Mouse (Mus musculus): ENCODE data around the gene Gm17657. TPM values are rescaled to one million over a fixed set of nuclear protein-coding genes. Genes with fewer than 3 reads are reported as not detected.
"Not testable (repeated sequence)": the region's sequence is repeated elsewhere in the genome, so short reads cannot be mapped to it uniquely, and the experiment has no call there.

Gm17657 gene
- polyA plus RNA-seq, 1 experiment from 2014 or later = not detected

GRCm38 (mm10) chr17:29542831-29543690, 6.4 kb downstream of the Gm17657 start:
- H3K4me3 ChIP-seq (replicated peaks) = no peak overlapping the region
- H3K27me3 ChIP-seq = no peaks in the 10 kb centered on the region
- no peak overlapping the region for H3K27ac ChIP-seq
- no peaks in the 10 kb centered on the region for H3K36me3 ChIP-seq
- 81% methylated on average over 19 of the region's 19 CpGs for WGBS
- no peak for ATAC-seq (replicated peaks; ENCODE audit: low FRiP score)
- H3K9me3 ChIP-seq (replicated peaks) = no peaks in the 10 kb centered on the region
- H3K4me2 ChIP-seq = no peak overlapping the region
- peaks cover 8% of the 10 kb centered on the region; the same call in 1 of the 2 replicates for H3K4me1 ChIP-seq
- no peak overlapping the region for H3K9ac ChIP-seq

- ATAC-seq (replicated peaks; ENCODE audit: low FRiP score) = 0 out of 2 replicates have a peak, but pooled peaks have one; percentile 49
- no peak overlapping the region for H3K4me3 ChIP-seq (replicated peaks)
- H3K4me1 ChIP-seq = peaks cover 8% of the 10 kb centered on the region; the same call in 1 of the 2 replicates
- 0 out of 2 replicates have a peak overlapping the region, but pooled peaks have one; percentile 23 for H3K27ac ChIP-seq
- H3K9ac ChIP-seq = no peak overlapping the region
- no peaks in the 10 kb centered on the region for H3K27me3 ChIP-seq
- H3K36me3 ChIP-seq = no peaks in the 10 kb centered on the region
- 0 out of 2 replicates have a peak overlapping the region, but pooled peaks have one; percentile 11 for H3K4me2 ChIP-seq
- H3K9me3 ChIP-seq (replicated peaks) = no peaks in the 10 kb centered on the region
- 37% methylated on average over 14 of the region's 14 CpGs for WGBS
Measured at GRCm38 (mm10) chr17:29541419-29541818, 8.0 kb downstream of the Gm17657 start.

GRCm38 (mm10) chr17:29540426-29540825, 9.0 kb downstream of the Gm17657 start:
- 79% methylated on average over 8 of the region's 8 CpGs for WGBS
- peaks cover 8% of the 10 kb centered on the region; the same call in 1 of the 2 replicates for H3K4me1 ChIP-seq
- no peaks in the 10 kb centered on the region for H3K9me3 ChIP-seq (replicated peaks)
- H3K27ac ChIP-seq = no peak overlapping the region
- no peak overlapping the region for H3K9ac ChIP-seq
- H3K27me3 ChIP-seq = 0 out of 2 replicates have a peak, but pooled peaks cover 2% of the 10 kb centered on the region
- H3K36me3 ChIP-seq = no peaks in the 10 kb centered on the region
- no peak overlapping the region for H3K4me2 ChIP-seq
- no peak for ATAC-seq (replicated peaks; ENCODE audit: low FRiP score)
- H3K4me3 ChIP-seq (replicated peaks) = no peak overlapping the region

GRCm38 (mm10) chr17:29533866-29534265, 15.6 kb downstream of the Gm17657 start:
- Histone ChIP-seq H3K4me2 (no peak overlapping the region), H3K9ac (no peak overlapping the region), H3K4me3 (replicated peaks) (no peak overlapping the region), H3K9me3 (replicated peaks) (no peaks in the 10 kb centered on the region), H3K27me3 (0 out of 2 replicates have a peak, but pooled peaks cover 2% of the 10 kb centered on the region), H3K27ac (no peak overlapping the region), H3K4me1 (peaks cover 11% of the 10 kb centered on the region), H3K36me3 (no peaks in the 10 kb centered on the region)
- 89% methylated on average over 11 of the region's 11 CpGs for WGBS
- no peak for ATAC-seq (replicated peaks; ENCODE audit: low FRiP score)

- 55% methylated on average over 10 of the region's 10 CpGs for WGBS
- Histone ChIP-seq H3K36me3 (no peaks in the 10 kb centered on the region), H3K4me2 (no peak overlapping the region), H3K9me3 (replicated peaks) (no peaks in the 10 kb centered on the region), H3K4me1 (peaks cover 11% of the 10 kb centered on the region), H3K27ac (peak overlapping the region; percentile 45; the same call in 1 of the 2 replicates), H3K4me3 (replicated peaks) (no peak overlapping the region), H3K27me3 (0 out of 2 replicates have a peak, but pooled peaks cover 2% of the 10 kb centered on the region), H3K9ac (no peak overlapping the region)
- ATAC-seq (replicated peaks; ENCODE audit: low FRiP score) = no peak
Measured at GRCm38 (mm10) chr17:29531757-29532384, 17.6 kb downstream of the Gm17657 start.

- Histone ChIP-seq H3K9ac (no peak overlapping the region), H3K36me3 (no peaks in the 10 kb centered on the region), H3K4me2 (no peak overlapping the region), H3K9me3 (replicated peaks) (no peaks in the 10 kb centered on the region), H3K27me3 (0 out of 2 replicates have a peak, but pooled peaks cover 2% of the 10 kb centered on the region), H3K27ac (no peak overlapping the region), H3K4me3 (replicated peaks) (no peak overlapping the region), H3K4me1 (peaks cover 11% of the 10 kb centered on the region)
- no peak for ATAC-seq (replicated peaks; ENCODE audit: low FRiP score)
- WGBS = 88% methylated on average over 9 of the region's 9 CpGs
Measured at GRCm38 (mm10) chr17:29531278-29531677, 18.2 kb downstream of the Gm17657 start.

GRCm38 (mm10) chr17:29530508-29530907, 18.9 kb downstream of the Gm17657 start:
- H3K36me3 ChIP-seq = no peaks in the 10 kb centered on the region
- peaks cover 11% of the 10 kb centered on the region for H3K4me1 ChIP-seq
- no peak for ATAC-seq (replicated peaks; ENCODE audit: low FRiP score)
- no peak overlapping the region for H3K27ac ChIP-seq
- no peak overlapping the region for H3K4me2 ChIP-seq
- H3K9ac ChIP-seq = no peak overlapping the region
- no peaks in the 10 kb centered on the region; the same call in 1 of the 2 replicates for H3K9me3 ChIP-seq (replicated peaks)
- no peak overlapping the region for H3K4me3 ChIP-seq (replicated peaks)
- H3K27me3 ChIP-seq = no peaks in the 10 kb centered on the region
- WGBS = 79% methylated on average over 6 of the region's 6 CpGs

GRCm38 (mm10) chr17:29528568-29529187, 20.8 kb downstream of the Gm17657 start:
- Histone ChIP-seq H3K4me3 (replicated peaks) (no peak overlapping the region), H3K4me1 (peaks cover 11% of the 10 kb centered on the region), H3K9ac (no peak overlapping the region), H3K36me3 (no peaks in the 10 kb centered on the region), H3K27me3 (no peaks in the 10 kb centered on the region), H3K4me2 (no peak overlapping the region), H3K9me3 (replicated peaks) (no peaks in the 10 kb centered on the region; the same call in 1 of the 2 replicates), H3K27ac (no peak overlapping the region)
- 82% methylated on average over 8 of the region's 8 CpGs for WGBS
- no peak for ATAC-seq (replicated peaks; ENCODE audit: low FRiP score)

GRCm38 (mm10) chr17:29525613-29526012, 23.8 kb downstream of the Gm17657 start:
- no peak overlapping the region for H3K4me3 ChIP-seq (replicated peaks)
- ATAC-seq (replicated peaks; ENCODE audit: low FRiP score) = no peak

GRCm38 (mm10) chr17:29519731-29520130, 29.7 kb downstream of the Gm17657 start:
- ATAC-seq (replicated peaks; ENCODE audit: low FRiP score) = no peak
- Histone ChIP-seq H3K4me2 (no peak overlapping the region), H3K36me3 (no peaks in the 10 kb centered on the region), H3K4me3 (replicated peaks) (no peak overlapping the region), H3K4me1 (no peaks in the 10 kb centered on the region), H3K27ac (no peak overlapping the region), H3K9me3 (replicated peaks) (no peaks in the 10 kb centered on the region), H3K9ac (no peak overlapping the region), H3K27me3 (no peaks in the 10 kb centered on the region)
- WGBS = 78% methylated on average over 8 of the region's 8 CpGs

More at GRCm38 (mm10) chr17:29525613-29526012, 23.8 kb downstream of the Gm17657 start:
- WGBS = 85% methylated on average over 2 of the region's 2 CpGs
- Histone ChIP-seq H3K27ac (no peak overlapping the region), H3K4me1 (no peaks in the 10 kb centered on the region), H3K36me3 (no peaks in the 10 kb centered on the region), H3K9ac (no peak overlapping the region), H3K4me2 (no peak overlapping the region), H3K27me3 (no peaks in the 10 kb centered on the region), H3K9me3 (replicated peaks) (no peaks in the 10 kb centered on the region; the same call in 1 of the 2 replicates)

GRCm38 (mm10) chr17:29518665-29519064, 30.8 kb downstream of the Gm17657 start:
- not testable (repeated sequence) for H3K36me3 ChIP-seq; H3K4me1 ChIP-seq; H3K4me3 ChIP-seq (replicated peaks); H3K27ac ChIP-seq; H3K9me3 ChIP-seq (replicated peaks); H3K9ac ChIP-seq; ATAC-seq (replicated peaks; ENCODE audit: low FRiP score); H3K27me3 ChIP-seq; H3K4me2 ChIP-seq
- 89% methylated on average over 5 of the region's 5 CpGs for WGBS

All from kidney, embryonic 15.5 days (tissue).